Mouse (Mus musculus): ENCODE measurements around the gene Gba.

- no peak for TF ChIP-seq CTCF (IDR thresholded peaks at IDR 0.05; ENCODE audit: control insufficient read depth, insufficient read depth, low read length)
- TF ChIP-seq POLR2A (IDR thresholded peaks at IDR 0.05; ENCODE audit: borderline replicate concordance, control insufficient read depth, low read depth, low read length) = no peak
Observed at GRCm38 (mm10) chr3:89202253-89203141, at the start of gene Gba.

All from bone marrow, adult 2 months (tissue).